Mouse (Mus musculus) c-Kit-negative CD71-positive TER-119-positive erythroid progenitor cells, embryonic 14.5 days (primary cell): Measurements from ENCODE around the gene 4930522L14Rik.
"Not testable (repeated sequence)": the region's sequence is repeated elsewhere in the genome, so short reads cannot be mapped to it uniquely, and the experiment has no call there.

Experiments
- DNase-seq: peaks from one replicate; pipeline ENCODE4 v3.0.0-alpha.2; 2013; ENCODE audit warnings: low read depth, low spot score

4930522L14Rik gene

DNA sequence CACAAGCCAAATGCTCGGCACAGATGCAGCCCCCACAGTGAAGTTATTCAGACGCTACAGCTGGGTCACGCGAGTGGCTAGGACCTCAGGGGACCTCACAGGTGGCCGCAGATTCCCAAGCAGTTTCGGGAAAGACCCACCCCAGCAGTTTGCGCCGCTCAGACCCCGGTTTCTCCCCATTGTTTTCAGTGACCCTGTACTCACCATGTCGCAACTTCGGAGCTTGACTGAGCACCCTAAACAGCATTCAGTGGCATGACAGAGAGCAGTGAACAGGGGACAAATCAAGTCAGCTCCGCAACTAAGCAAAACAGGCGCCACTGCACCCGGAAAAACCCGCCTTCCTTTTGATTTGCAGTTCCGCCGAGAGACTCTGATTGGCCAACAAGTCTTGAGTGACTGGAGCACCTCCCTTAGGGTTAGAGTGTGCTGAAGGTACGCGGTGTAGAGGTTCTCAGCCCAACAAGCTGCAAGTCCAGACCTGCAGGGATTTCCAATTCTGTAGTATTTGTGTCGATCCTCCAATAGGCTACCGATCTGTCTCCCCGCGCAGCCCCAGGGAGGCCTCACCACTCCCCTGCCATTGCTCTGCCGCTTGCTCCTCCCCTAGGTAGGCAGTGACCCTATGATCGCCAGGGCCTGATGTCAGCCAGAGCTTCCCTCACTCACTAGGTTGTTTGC lies at the start of gene 4930522L14Rik:
4930522L14Rik (minus strand) TSS at position 496 of the 681 bp plus-strand sequence.
- DNase-seq: peak; percentile 16

GRCm38 (mm10) chr5:109801466-109801865 lies 49.8 kb upstream of the 4930522L14Rik start:
- not testable (repeated sequence) for DNase-seq

GRCm38 (mm10) chr5:109799948-109800347 lies 48.3 kb upstream of the 4930522L14Rik start:
- DNase-seq: not testable (repeated sequence)

GRCm38 (mm10) chr5:109797017-109797416 lies 45.3 kb upstream of the 4930522L14Rik start:
- DNase-seq: not testable (repeated sequence)

GRCm38 (mm10) chr5:109795967-109796652 lies 44.4 kb upstream of the 4930522L14Rik start:
- not testable (repeated sequence) for DNase-seq

- not testable (repeated sequence) for DNase-seq
Measured at GRCm38 (mm10) chr5:109752073-109752780, 541 bp upstream of the 4930522L14Rik start.

GRCm38 (mm10) chr5:109745081-109745480 lies 6.6 kb downstream of the 4930522L14Rik start:
- DNase-seq: not testable (repeated sequence)

DNA sequence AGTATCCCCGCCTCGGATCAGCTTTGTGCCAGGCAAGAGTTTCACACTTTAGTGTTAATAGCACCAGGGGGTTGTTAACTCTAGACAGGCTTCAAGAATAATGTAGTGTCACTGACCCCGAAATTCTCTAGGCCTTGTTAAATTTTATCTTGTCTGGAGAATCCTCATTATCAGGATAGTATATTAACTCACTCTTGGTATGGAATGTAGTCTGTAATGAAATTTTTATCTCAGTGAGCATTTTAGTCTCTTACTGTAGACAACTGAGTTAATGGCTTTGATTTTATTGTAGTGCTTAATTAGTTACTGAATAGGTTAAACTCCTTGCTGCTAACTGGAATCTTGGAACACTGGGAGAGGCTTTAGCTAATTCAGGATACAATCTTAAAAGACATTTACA lies 34.3 kb downstream of the 4930522L14Rik start:
- DNase-seq: not testable (repeated sequence)

DNA sequence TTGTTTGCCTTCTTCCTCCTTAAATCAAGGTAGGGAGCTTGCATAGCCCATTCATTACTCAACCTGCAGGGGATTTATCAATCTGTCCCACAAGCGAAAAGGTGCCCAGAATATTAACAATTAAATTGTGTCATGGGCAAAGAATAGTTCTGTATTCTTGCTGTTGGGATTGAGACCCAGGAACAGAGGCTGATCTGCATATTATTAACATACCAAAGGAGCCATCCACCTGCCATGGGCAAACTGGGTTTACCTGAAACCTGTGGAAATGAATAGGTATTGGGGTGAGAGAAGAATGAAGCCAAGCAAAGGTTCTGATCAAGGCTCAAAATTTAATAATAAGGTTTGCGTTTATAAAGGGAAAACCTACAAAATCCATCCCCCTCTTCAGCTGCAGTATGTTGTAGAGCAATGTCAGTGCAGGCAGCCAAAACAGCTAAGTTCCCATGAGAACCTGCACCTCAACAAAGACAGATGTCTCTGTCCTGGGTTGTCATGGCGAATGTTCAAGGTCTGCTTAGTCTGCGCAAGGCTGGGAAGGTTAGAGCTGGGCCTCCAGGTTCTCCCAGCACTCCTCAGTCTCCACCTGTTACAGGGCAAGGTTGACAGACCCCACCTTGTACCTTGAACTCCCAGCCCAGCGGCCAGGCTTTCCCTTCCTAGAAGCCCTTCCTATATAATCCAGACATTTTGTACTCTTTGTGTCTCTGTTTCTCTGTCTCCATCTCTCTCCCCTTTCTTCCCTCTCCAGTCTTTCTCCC lies 60.3 kb downstream of the 4930522L14Rik start:
- DNase-seq: not testable (repeated sequence)

DNA sequence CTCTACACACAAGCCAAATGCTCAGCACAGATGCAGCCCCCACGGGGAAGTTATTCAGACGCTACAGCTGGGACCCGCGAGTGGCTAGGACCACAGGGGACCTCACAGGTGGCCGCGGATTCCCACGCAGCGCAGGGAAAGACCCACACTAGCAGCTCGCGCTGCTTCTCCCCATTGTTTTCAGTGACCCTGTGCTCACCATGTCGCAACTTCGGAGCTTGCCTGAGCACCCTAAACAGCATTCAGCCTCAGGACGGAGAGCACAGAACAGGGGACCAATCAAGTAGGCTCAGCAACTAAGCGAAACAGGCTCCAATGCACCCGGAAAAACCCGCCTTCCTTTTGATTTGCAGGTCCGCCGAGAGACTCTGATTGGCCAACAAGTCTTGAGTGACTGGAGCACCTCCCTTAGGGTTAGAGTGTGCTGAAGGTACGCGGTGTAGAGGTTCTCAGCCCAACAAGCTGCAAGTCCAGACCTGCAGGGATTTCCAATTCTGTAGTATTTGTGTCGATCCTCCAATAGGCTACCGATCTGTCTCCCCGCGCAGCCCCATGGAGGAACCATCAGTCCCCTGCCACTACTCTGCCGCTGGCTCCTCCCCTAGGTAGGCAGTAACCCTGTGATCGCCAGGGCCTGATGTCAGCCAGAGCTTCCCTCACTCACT lies 61.0 kb downstream of the 4930522L14Rik start, which contains the start of gene 5430403G16Rik:
5430403G16Rik (minus strand) TSS at position 505 of the 665 bp plus-strand sequence.
- DNase-seq: peak; percentile 28
